Mouse (Mus musculus) embryo, embryonic 10.5 days (tissue): ENCODE results near the gene Ptp4a2.

ENCODE experiments used
- DNase-seq: peaks from one replicate; pipeline ENCODE4 v3.0.0-alpha.2; 2015; ENCODE audit warnings: low spot score

Gene Ptp4a2

GRCm38 (mm10) chr4:129797985-129798384, 13.0 kb upstream of the Ptp4a2 start:
- no peak for DNase-seq

GRCm38 (mm10) chr4:129803368-129803767, 7.7 kb upstream of the Ptp4a2 start:
- DNase-seq = no peak

GRCm38 (mm10) chr4:129805059-129805458, 6.0 kb upstream of the Ptp4a2 start:
- no peak for DNase-seq

- DNase-seq = no peak
These were observed 818 bp downstream of the Ptp4a2 start for GRCm38 (mm10) chr4:129811605-129812468.

- DNase-seq = no peak
These were observed 6.6 kb downstream of the Ptp4a2 start for GRCm38 (mm10) chr4:129817591-129817990.

- no peak for DNase-seq
These were observed 7.6 kb downstream of the Ptp4a2 start for GRCm38 (mm10) chr4:129818506-129819195.

- peak; percentile 96 for DNase-seq
These were observed 8.8 kb downstream of the Ptp4a2 start for GRCm38 (mm10) chr4:129819712-129820336.

- DNase-seq = peak; percentile 76
These were observed 9.5 kb downstream of the Ptp4a2 start for GRCm38 (mm10) chr4:129820417-129821086.

GRCm38 (mm10) chr4:129821087-129821616, 10.1 kb downstream of the Ptp4a2 start:
- DNase-seq = peak; percentile 72

GRCm38 (mm10) chr4:129822324-129822723, 11.3 kb downstream of the Ptp4a2 start:
- no peak for DNase-seq

GRCm38 (mm10) chr4:129823216-129823810, 12.3 kb downstream of the Ptp4a2 start:
- no peak for DNase-seq

- DNase-seq = no peak
These were observed 16.6 kb downstream of the Ptp4a2 start for GRCm38 (mm10) chr4:129827611-129828010.

GRCm38 (mm10) chr4:129828081-129828480, 17.1 kb downstream of the Ptp4a2 start:
- no peak for DNase-seq

- DNase-seq = no peak
These were observed 18.8 kb downstream of the Ptp4a2 start for GRCm38 (mm10) chr4:129829799-129830198.

- no peak for DNase-seq
These were observed 19.4 kb downstream of the Ptp4a2 start for GRCm38 (mm10) chr4:129830343-129830944.

GRCm38 (mm10) chr4:129834581-129834980, 23.6 kb downstream of the Ptp4a2 start:
- DNase-seq = no peak

GRCm38 (mm10) chr4:129835296-129835695, 24.3 kb downstream of the Ptp4a2 start:
- no peak for DNase-seq

GRCm38 (mm10) chr4:129839866-129840555, 29.0 kb downstream of the Ptp4a2 start:
- no peak for DNase-seq

GRCm38 (mm10) chr4:129846823-129847222, 35.8 kb downstream of the Ptp4a2 start:
- DNase-seq = no peak

GRCm38 (mm10) chr4:129850491-129850890, 39.5 kb downstream of the Ptp4a2 start:
- peak; percentile 55 for DNase-seq
